Mouse (Mus musculus) megakaryocyte, adult 5-6 weeks (primary cell): Measurements from ENCODE around the gene Sesn3. TPM values are rescaled to one million over a fixed set of nuclear protein-coding genes. Genes with fewer than 3 reads are reported as not detected.

Source experiments
- ATAC-seq: 2 replicates; pipeline ENCODE4 v1.8.0; 2016; ENCODE audit warnings: mild to moderate bottlenecking, inconsistent platforms; ENCODE audit not compliant: poor library complexity, severe bottlenecking
- total RNA-seq, 2 experiments: library from RNA; stranded (forward) in 1 of 2; stranded (reverse) in 1 of 2; fragments of 153-499, 151-499 nt in 1 of 2; fragments of 221-1000, 200-1000 nt in 1 of 2; gene quantifications; 2 replicates each; pipeline versions ENCODE4 v1.2.3 to v1.2.4; 2015 to 2017

Sesn3 gene
- total RNA-seq, 2 experiments from 2014 or later = 4.1 to 7.5 TPM

- ATAC-seq = 0 out of 2 replicates have a peak, but pooled peaks have one; percentile 35
Measured at GRCm38 (mm10) chr9:14350787-14351186, 75.9 kb downstream of the Sesn3 start.

GRCm38 (mm10) chr9:14352337-14352736 lies 77.5 kb downstream of the Sesn3 start:
- ATAC-seq = no peak

GRCm38 (mm10) chr9:14354852-14355251 lies 80.0 kb downstream of the Sesn3 start:
- no peak for ATAC-seq

- ATAC-seq = no peak
Measured at GRCm38 (mm10) chr9:14357033-14357432, 82.2 kb downstream of the Sesn3 start.

GRCm38 (mm10) chr9:14362068-14362768 lies 87.4 kb downstream of the Sesn3 start:
- ATAC-seq = no peak

- peak; percentile 60; the same call in 1 of the 2 replicates for ATAC-seq
Measured at GRCm38 (mm10) chr9:14363540-14363939, 88.7 kb downstream of the Sesn3 start.

- no peak for ATAC-seq
Measured at GRCm38 (mm10) chr9:14364719-14365118, 89.9 kb downstream of the Sesn3 start.

GRCm38 (mm10) chr9:14365481-14366125 lies 90.7 kb downstream of the Sesn3 start:
- ATAC-seq = peak; percentile 65

GRCm38 (mm10) chr9:14367850-14368249 lies 93.0 kb downstream of the Sesn3 start:
- ATAC-seq = no peak

GRCm38 (mm10) chr9:14369271-14369670 lies 94.4 kb downstream of the Sesn3 start:
- ATAC-seq = peak; percentile 43

GRCm38 (mm10) chr9:14372440-14372839 lies 97.6 kb downstream of the Sesn3 start:
- no peak for ATAC-seq

- ATAC-seq = no peak
Measured at GRCm38 (mm10) chr9:14376149-14376548, 101.3 kb downstream of the Sesn3 start.

- no peak for ATAC-seq
Measured at GRCm38 (mm10) chr9:14378151-14378550, 103.3 kb downstream of the Sesn3 start.

- ATAC-seq = no peak
Measured at GRCm38 (mm10) chr9:14379769-14380385, 105.0 kb downstream of the Sesn3 start.

- peak; percentile 95 for ATAC-seq
Measured at GRCm38 (mm10) chr9:14380386-14381285, 105.8 kb downstream of the Sesn3 start.

- ATAC-seq = peak; percentile 52
Measured at GRCm38 (mm10) chr9:14381353-14382055, 106.6 kb downstream of the Sesn3 start, which contains the start of gene Endod1. Endod1 (minus strand) TSS chr9:14381507.

- ATAC-seq = no peak
Measured at GRCm38 (mm10) chr9:14382256-14382791, 107.5 kb downstream of the Sesn3 start.
